Comparison of ENCODE assay signal across 26 mouse cellular contexts in the genomic region with DNA sequence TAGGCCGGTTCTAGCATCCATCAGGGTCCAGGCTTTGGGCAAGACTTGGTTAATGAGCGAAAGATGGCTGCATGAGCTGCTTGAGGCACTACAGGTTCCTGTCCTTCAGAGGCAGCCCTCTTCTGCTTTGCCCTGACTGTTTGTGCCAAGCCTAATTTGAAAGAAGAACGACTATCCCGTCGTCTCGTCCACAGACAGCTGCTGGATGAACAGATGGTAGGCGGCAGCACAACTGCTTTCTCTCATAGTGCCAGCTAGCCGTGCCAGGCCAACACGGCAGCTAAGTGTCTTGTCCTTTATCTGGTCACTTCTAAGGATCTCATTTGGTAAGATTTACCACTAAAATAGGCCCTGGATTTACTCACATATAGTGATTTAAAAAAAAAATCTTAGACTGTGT. TPM values are rescaled to one million over a fixed set of nuclear protein-coding genes. Genes with fewer than 3 reads are reported as not detected.
A peak's percentile ranks its signal among the peaks of the same experiment; 100 is the strongest.
DNase-seq lines count a peak whose midpoint lies in the region; ATAC-seq and TF ChIP-seq lines count a peak whose summit lies in the region.
"Had no signal": no experiment of that assay in that cellular context is flagged by ENCODE, and none has a peak within 500 bp of the region (broad histone marks: within the 10 kb centered on the region; RNA-seq: fewer than 3 reads in every experiment).

No protein-coding gene starts in this region.

- DNase-seq in frontal cortex, postnatal 36 days (ENCODE audit: low spot score in 2 of 2), result no peak
- no peak for DNase-seq in layer of hippocampus, adult 2 months (ENCODE audit: low spot score in 2 of 2)
- DNase-seq in layer of hippocampus, postnatal 36 days, result no peak
- peak; percentile 17 for DNase-seq in retina, postnatal 1 day
- no peak for DNase-seq in retina, embryonic 14.5 days (ENCODE audit: low spot score)
- DNase-seq in thymus, postnatal 4 days, result no peak
- DNase-seq: adrenal gland, postnatal 36 days; B cell, adult 2 months; cerebellum, adult 18-20 months; forebrain, postnatal 0 days; heart, adult 2 months; kidney, adult 18-20 months; liver, postnatal 0 days; right cerebral cortex, postnatal 25 days; spleen, adult 18-20 months had no signal

- ATAC-seq in frontal cortex, adult (ENCODE audit: low TSS enrichment), result peak; percentile 72
- ATAC-seq: forebrain, postnatal 0 days; inflammation-experienced regulatory T-cells, adult 6 months; liver, postnatal 0 days; lung, postnatal 0 days; Patski had no signal

- H3K27ac ChIP-seq in layer of hippocampus, adult 2 months, result 0 out of 2 replicates have a peak overlapping the region, but pooled peaks have one; percentile 2
- H3K27ac ChIP-seq: embryonic facial prominence, embryonic 10.5 days; heart, adult 2 months; kidney, postnatal 0 days; macrophage had no signal

- H3K36me3 ChIP-seq in myocyte (ENCODE audit: control insufficient read depth, insufficient read depth), result no peaks in the 10 kb centered on the region
- H3K36me3 ChIP-seq: embryonic facial prominence, embryonic 10.5 days; G1E had no signal

- no peaks in the 10 kb centered on the region for H3K79me2 ChIP-seq in myocyte (ENCODE audit: control insufficient read depth, insufficient read depth)

- H3K27me3 ChIP-seq in myocyte (ENCODE audit: control insufficient read depth, insufficient read depth, insufficient read length), result no peaks in the 10 kb centered on the region
- H3K27me3 ChIP-seq: CH12.LX, Patski had no signal

- H3K4me2 ChIP-seq in myocyte (ENCODE audit: low read depth), result no peak overlapping the region
- H3K4me2 ChIP-seq: liver, embryonic 11.5 days had no signal

- H3K4me3 ChIP-seq in layer of hippocampus, adult 2 months, result no peak overlapping the region
- H3K4me3 ChIP-seq in myocyte, result no peak overlapping the region
- H3K4me3 ChIP-seq: embryonic facial prominence, embryonic 10.5 days; heart, adult 2 months had no signal

- TF ChIP-seq CTCF in layer of hippocampus, adult 2 months (conservative IDR thresholded peaks at IDR 0.05), result no peak

- H3ac ChIP-seq in myocyte (ENCODE audit: control insufficient read depth, insufficient read length), result no peak overlapping the region

- TF ChIP-seq POLR2A in myocyte (IDR thresholded peaks at IDR 0.05; ENCODE audit: insufficient read length, low read depth), result no peak

TF ChIP-seq in myocyte, 11 proteins besides CTCF, POLR2A, EP300 and RAD21:
- no peak for TF ChIP-seq CEBPB (IDR thresholded peaks at IDR 0.05; ENCODE audit: insufficient read depth, poor library complexity, severe bottlenecking)
- TF ChIP-seq MAX (IDR thresholded peaks at IDR 0.05; ENCODE audit: low read depth), result no peak
- TF ChIP-seq MYOD1 (IDR thresholded peaks at IDR 0.05; ENCODE audit: control insufficient read depth in 1 of 3, insufficient read length in 2 of 3, low read depth in 2 of 3), result peak; percentile 45 to 94 (median 92)
- TF ChIP-seq SRF (IDR thresholded peaks at IDR 0.05; ENCODE audit: control insufficient read depth, insufficient read length, low read depth), result no peak
- TF ChIP-seq MYOG (IDR thresholded peaks at IDR 0.05; ENCODE audit: control insufficient read depth in 1 of 3, insufficient read depth in 1 of 3, insufficient read length in 2 of 3, low read depth in 2 of 3), result peak; percentile 85 to 97 (median 95)
- no peak for TF ChIP-seq POLR2AphosphoS2 (IDR thresholded peaks at IDR 0.05; ENCODE audit: insufficient read length, low read depth)
- no peak for TF ChIP-seq USF1 (IDR thresholded peaks at IDR 0.05; ENCODE audit: low read depth)
- TF ChIP-seq TCF3 (IDR thresholded peaks at IDR 0.05; ENCODE audit: insufficient read length, low read depth), result peak; percentile 79
- TF ChIP-seq TCF12 (IDR thresholded peaks at IDR 0.05; ENCODE audit: insufficient read depth, poor library complexity, severe bottlenecking), result peak; percentile 79
- TF ChIP-seq REST (IDR thresholded peaks at IDR 0.05; ENCODE audit: insufficient read depth, insufficient read length), result no peak
- TF ChIP-seq E2F4 (IDR thresholded peaks at IDR 0.05; ENCODE audit: insufficient read depth), result no peak

RNA-seq across cellular contexts. Expression of a gene that starts 44.1 kb away (rescaled TPM):
- total RNA-seq in layer of hippocampus, adult 2 months (2021), result 1 to 10 TPM; 2.7 to 5.2 TPM
- 1 to 10 TPM; 4.9 to 6.2 TPM for total RNA-seq in layer of hippocampus, postnatal 36 days (2021)
- 28.4 TPM for polyA plus RNA-seq in myocyte (2012; fragmentation: generic; extraction: Trizol)
